Mouse (Mus musculus) heart, embryonic 15.5 days (tissue): ENCODE data around the gene Tnk1. TPM values are rescaled to one million over a fixed set of nuclear protein-coding genes. Genes with fewer than 3 reads are reported as not detected.

ENCODE experiments used
- microRNA-seq: library from miRNA; unstranded; fragments of <30 nt; microRNA quantifications from one replicate; pipeline ENCODE4, GENCODE M21; 2016
- polyA plus RNA-seq: library from polyadenylated mRNA; unstranded; fragments of >200 nt; fragmentation: Nextera tagmentation; extraction: Ambion mirVana; gene quantifications from 2 replicates; pipeline ENCODE4 v1.2.1, GENCODE M21; 2015

Gene Tnk1
- polyA plus RNA-seq, 1 experiment from 2014 or later = 0.31 TPM

Small RNA genes lying within 50 kb of the gene (microRNA-seq; reads per million reads assigned to microRNA genes)
- not detected for gene Mir6924

Other genes with a start within 250 kb of the Tnk1 start
- 0.29 TPM in 1 of 2 replicates, not detected in the other for gene Shbg, start 240.8 kb downstream of the Tnk1 start, polyA plus RNA-seq
- gene Sat2, start 236.7 kb downstream of the Tnk1 start, polyA plus RNA-seq = 14.3 and 16.7 TPM in 2 replicates
- gene Fxr2, start 225.7 kb downstream of the Tnk1 start, polyA plus RNA-seq = 22.9 and 28.5 TPM in 2 replicates
- 0.22 TPM in 1 of 2 replicates, not detected in the other for gene Sox15, start 203.4 kb downstream of the Tnk1 start, polyA plus RNA-seq
- 38.8 and 48.1 TPM in 2 replicates for gene Mpdu1, start 196.1 kb downstream of the Tnk1 start, polyA plus RNA-seq
- 8.7 and 18.6 TPM in 2 replicates for gene Cd68, start 192.6 kb downstream of the Tnk1 start, polyA plus RNA-seq
- 310 and 340 TPM in 2 replicates for gene Eif4a1, start 186.3 kb downstream of the Tnk1 start, polyA plus RNA-seq
- 47.1 and 54.8 TPM in 2 replicates for gene Senp3, start 176.6 kb downstream of the Tnk1 start, polyA plus RNA-seq
- gene Tnfsf13, start 172.9 kb downstream of the Tnk1 start, polyA plus RNA-seq = 0.54 and 0.99 TPM in 2 replicates
- gene Tnfsf12, start 162.9 kb downstream of the Tnk1 start, polyA plus RNA-seq = 7.3 and 8.9 TPM in 2 replicates
- 2.9 and 4.2 TPM in 2 replicates for gene Tnfsfm13, start 162.6 kb downstream of the Tnk1 start, polyA plus RNA-seq
- 10.9 and 18.3 TPM in 2 replicates for gene Polr2a, start 100.1 kb downstream of the Tnk1 start, polyA plus RNA-seq
- gene Slc35g3, start 96.8 kb downstream of the Tnk1 start, polyA plus RNA-seq = 0.16 and 0.48 TPM in 2 replicates
- 3.1 and 3.8 TPM in 2 replicates for gene Zbtb4, start 92.8 kb downstream of the Tnk1 start, polyA plus RNA-seq
- gene Chrnb1, start 62.8 kb downstream of the Tnk1 start, polyA plus RNA-seq = 5.4 and 7.5 TPM in 2 replicates
- gene Fgf11, start 56.9 kb downstream of the Tnk1 start, polyA plus RNA-seq = 1.8 and 2.9 TPM in 2 replicates
- gene Tmem102, start 53.1 kb downstream of the Tnk1 start, polyA plus RNA-seq = 1.1 and 2.6 TPM in 2 replicates
- gene Gm39566, start 43.4 kb downstream of the Tnk1 start, polyA plus RNA-seq = not detected in 2 replicates
- gene Spem2, start 40.3 kb downstream of the Tnk1 start, polyA plus RNA-seq = not detected in 2 replicates
- not detected in 2 replicates for gene Spem1, start 36.5 kb downstream of the Tnk1 start, polyA plus RNA-seq
- gene Nlgn2, start 20.9 kb downstream of the Tnk1 start, polyA plus RNA-seq = 1.6 and 2.2 TPM in 2 replicates
- gene Tmem256, start 20.2 kb downstream of the Tnk1 start, polyA plus RNA-seq = 291 and 359 TPM in 2 replicates
- 68.5 and 81.4 TPM in 2 replicates for gene Plscr3, start 12.4 kb downstream of the Tnk1 start, polyA plus RNA-seq
- not detected in 2 replicates for gene Tmem95, start 19.3 kb upstream of the Tnk1 start, polyA plus RNA-seq
- gene Kctd11, start 22.7 kb upstream of the Tnk1 start, polyA plus RNA-seq = 3.3 and 5.7 TPM in 2 replicates
- 4.5 and 14.8 TPM in 2 replicates for gene Acap1, start 36.8 kb upstream of the Tnk1 start, polyA plus RNA-seq
- gene 2810408A11Rik, start 42.3 kb upstream of the Tnk1 start, polyA plus RNA-seq = 3.7 and 5.8 TPM in 2 replicates
- 5.2 and 7.0 TPM in 2 replicates for gene Neurl4, start 42.3 kb upstream of the Tnk1 start, polyA plus RNA-seq
- gene Gps2, start 55.2 kb upstream of the Tnk1 start, polyA plus RNA-seq = 44.8 and 54.9 TPM in 2 replicates
- gene Eif5a, start 63.2 kb upstream of the Tnk1 start, polyA plus RNA-seq = 975 and 1,130 TPM in 2 replicates
- gene Ybx2, start 77.1 kb upstream of the Tnk1 start, polyA plus RNA-seq = 5.5 and 5.7 TPM in 2 replicates
- 42.0 and 42.6 TPM in 2 replicates for gene Slc2a4, start 89.5 kb upstream of the Tnk1 start, polyA plus RNA-seq
- gene Cldn7, start 106.0 kb upstream of the Tnk1 start, polyA plus RNA-seq = 3.8 and 13.9 TPM in 2 replicates
- gene Ctdnep1, start 122.4 kb upstream of the Tnk1 start, polyA plus RNA-seq = 19.9 and 21.6 TPM in 2 replicates
- gene Elp5, start 123.8 kb upstream of the Tnk1 start, polyA plus RNA-seq = 97.8 and 99.6 TPM in 2 replicates
- 402 and 455 TPM in 2 replicates for gene Gabarap, start 132.4 kb upstream of the Tnk1 start, polyA plus RNA-seq
- gene Phf23, start 137.0 kb upstream of the Tnk1 start, polyA plus RNA-seq = 38.4 and 42.4 TPM in 2 replicates
- gene Dvl2, start 141.9 kb upstream of the Tnk1 start, polyA plus RNA-seq = 17.4 and 24.8 TPM in 2 replicates
- 200 and 235 TPM in 2 replicates for gene Acadvl, start 156.7 kb upstream of the Tnk1 start, polyA plus RNA-seq
- gene Dlg4, start 158.2 kb upstream of the Tnk1 start, polyA plus RNA-seq = 4.8 and 5.1 TPM in 2 replicates
- gene Asgr1, start 195.4 kb upstream of the Tnk1 start, polyA plus RNA-seq = 0.29 TPM in 1 of 2 replicates, not detected in the other
- gene Asgr2, start 233.9 kb upstream of the Tnk1 start, polyA plus RNA-seq = 0.22 TPM in 1 of 2 replicates, not detected in the other